In genomic region chr9:107769445-107770000, GRCm38 (mm10) we compare ENCODE assay signal across 8 mouse cellular contexts. TPM values are rescaled to one million over a fixed set of nuclear protein-coding genes. Genes with fewer than 3 reads are reported as not detected.
DNase-seq lines count a peak whose midpoint lies in the region; ATAC-seq lines count a peak whose summit lies in the region.

No protein-coding gene starts in this region.

- peaks cover 67% of the 10 kb centered on the region for H3K36me3 ChIP-seq in kidney, embryonic 15.5 days
- peaks cover 61% of the 10 kb centered on the region for H3K36me3 ChIP-seq in hindbrain, embryonic 12.5 days
- H3K36me3 ChIP-seq in midbrain, embryonic 15.5 days (replicated peaks) = peaks cover 44% of the 10 kb centered on the region

- intact Hi-C loops in left cerebral cortex, postnatal 4 days (cut with DNase I) = no loop called here

- peak overlapping the region; percentile 99 for H3K9ac ChIP-seq in kidney, embryonic 15.5 days
- peak overlapping the region; percentile 93 for H3K9ac ChIP-seq in hindbrain, embryonic 12.5 days
- H3K9ac ChIP-seq in midbrain, embryonic 15.5 days = peak overlapping the region; percentile 90

- H3K4me1 ChIP-seq in kidney, embryonic 15.5 days = peaks cover 17% of the 10 kb centered on the region
- peaks cover 13% of the 10 kb centered on the region for H3K4me1 ChIP-seq in hindbrain, embryonic 12.5 days
- H3K4me1 ChIP-seq in midbrain, embryonic 15.5 days = peaks cover 21% of the 10 kb centered on the region

- peak overlapping the region; percentile 97 for H3K4me3 ChIP-seq in kidney, embryonic 15.5 days (replicated peaks)
- peak overlapping the region; percentile 77 for H3K4me3 ChIP-seq in hindbrain, embryonic 12.5 days
- peak overlapping the region; percentile 94 for H3K4me3 ChIP-seq in midbrain, embryonic 15.5 days

- WGBS in kidney, embryonic 15.5 days = 20% methylated on average over 4 of the region's 4 CpGs
- 13% methylated on average over 4 of the region's 4 CpGs for WGBS in hindbrain, embryonic 12.5 days
- 12% methylated on average over 4 of the region's 4 CpGs for WGBS in midbrain, embryonic 15.5 days

- no peaks in the 10 kb centered on the region for H3K27me3 ChIP-seq in kidney, embryonic 15.5 days
- no peaks in the 10 kb centered on the region for H3K27me3 ChIP-seq in hindbrain, embryonic 12.5 days
- no peaks in the 10 kb centered on the region for H3K27me3 ChIP-seq in midbrain, embryonic 15.5 days (replicated peaks)

- H3K4me2 ChIP-seq in kidney, embryonic 15.5 days = peak overlapping the region; percentile 63
- H3K4me2 ChIP-seq in hindbrain, embryonic 12.5 days (replicated peaks) = peak overlapping the region; percentile 81
- H3K4me2 ChIP-seq in midbrain, embryonic 15.5 days = peak overlapping the region; percentile 60

- no peak for DNase-seq in kidney, adult 9 months
- DNase-seq in T-cell, adult 2 months (ENCODE audit: low spot score) = peak; percentile 2
- DNase-seq in left cerebral cortex, postnatal 4 days = no peak
- no peak for DNase-seq in gastrocnemius, adult 8-10 months (ENCODE audit: low spot score in 2 of 2)
- DNase-seq in kidney, postnatal 25 days = no peak

- no peak overlapping the region for H3K27ac ChIP-seq in kidney, embryonic 15.5 days
- H3K27ac ChIP-seq in hindbrain, embryonic 12.5 days = no peak overlapping the region
- H3K27ac ChIP-seq in midbrain, embryonic 15.5 days = no peak overlapping the region; the same call in 1 of the 2 replicates

- ATAC-seq in kidney, embryonic 15.5 days (replicated peaks; ENCODE audit: low FRiP score) = no peak
- no peak for ATAC-seq in hindbrain, embryonic 12.5 days (ENCODE audit: low FRiP score)
- no peak for ATAC-seq in midbrain, embryonic 15.5 days (replicated peaks)

- H3K9me3 ChIP-seq in kidney, embryonic 15.5 days (replicated peaks) = no peaks in the 10 kb centered on the region
- H3K9me3 ChIP-seq in hindbrain, embryonic 12.5 days (replicated peaks) = no peaks in the 10 kb centered on the region
- H3K9me3 ChIP-seq in midbrain, embryonic 15.5 days = no peaks in the 10 kb centered on the region

RNA-seq across cellular contexts. Expression of gene Rbm5, which starts 1.3 kb away (rescaled TPM):
- polyA plus RNA-seq in kidney, embryonic 15.5 days (2015; fragmentation: Nextera tagmentation; extraction: Ambion mirVana) = 194 and 207 TPM in 2 replicates
- polyA plus RNA-seq in hindbrain, embryonic 12.5 days (2016; fragmentation: Nextera tagmentation; extraction: Ambion mirVana) = 260 and 271 TPM in 2 replicates
- 280 and 292 TPM in 2 replicates for polyA plus RNA-seq in midbrain, embryonic 15.5 days (2015; fragmentation: Nextera tagmentation; extraction: Ambion mirVana)
- 100 to 1,000 TPM; 194 to 195 TPM for total RNA-seq in left cerebral cortex, postnatal 4 days (2021)
- 10 to 100 TPM; 21.0 to 34.8 (median 26.8) TPM for total RNA-seq in gastrocnemius, adult 8-10 months (2022)

RNA-seq across cellular contexts. Expression of gene Sema3f, which starts 59.2 kb away (rescaled TPM):
- 21.3 and 23.9 TPM in 2 replicates for polyA plus RNA-seq in kidney, embryonic 15.5 days (2015; fragmentation: Nextera tagmentation; extraction: Ambion mirVana)
- 26.8 and 28.3 TPM in 2 replicates for polyA plus RNA-seq in hindbrain, embryonic 12.5 days (2016; fragmentation: Nextera tagmentation; extraction: Ambion mirVana)
- 26.0 and 31.2 TPM in 2 replicates for polyA plus RNA-seq in midbrain, embryonic 15.5 days (2015; fragmentation: Nextera tagmentation; extraction: Ambion mirVana)
- total RNA-seq in left cerebral cortex, postnatal 4 days (2021) = 10 to 100 TPM; 44.6 to 52.6 TPM
- total RNA-seq in gastrocnemius, adult 8-10 months (2022) = 1 to 10 TPM; 3.3 to 4.6 (median 4.3) TPM
